Mouse (Mus musculus): ENCODE measurements around the gene Hint1.
"Not testable (repeated sequence)": the region's sequence is repeated elsewhere in the genome, so short reads cannot be mapped to it uniquely, and the experiment has no call there.

Hint1 gene

GRCm38 (mm10) chr11:54866119-54867048 is at the start of gene Hint1:
Gene Hint1, plus strand, starts transcription at chr11:54866383.
- DNase-seq (ENCODE audit: low read depth), result peak; percentile 96

- DNase-seq (ENCODE audit: low read depth), result no peak
These were observed 48.7 kb upstream of the Hint1 start for GRCm38 (mm10) chr11:54817449-54817848.

- no peak for DNase-seq (ENCODE audit: low read depth)
These were observed 46.7 kb upstream of the Hint1 start for GRCm38 (mm10) chr11:54819489-54819888.

- peak; percentile 36 for DNase-seq (ENCODE audit: low read depth)
These were observed 42.7 kb upstream of the Hint1 start for GRCm38 (mm10) chr11:54823467-54823866.

- DNase-seq (ENCODE audit: low read depth), result no peak
These were observed 40.4 kb upstream of the Hint1 start for GRCm38 (mm10) chr11:54825774-54826173.

- no peak for DNase-seq (ENCODE audit: low read depth)
These were observed 39.4 kb upstream of the Hint1 start for GRCm38 (mm10) chr11:54826819-54827218.

GRCm38 (mm10) chr11:54833833-54834232 is 32.4 kb upstream of the Hint1 start:
- no peak for DNase-seq (ENCODE audit: low read depth)

GRCm38 (mm10) chr11:54834596-54834995 is 31.6 kb upstream of the Hint1 start:
- DNase-seq (ENCODE audit: low read depth), result no peak

GRCm38 (mm10) chr11:54836106-54836505 is 30.1 kb upstream of the Hint1 start:
- no peak for DNase-seq (ENCODE audit: low read depth)

- no peak for DNase-seq (ENCODE audit: low read depth)
These were observed 26.5 kb upstream of the Hint1 start for GRCm38 (mm10) chr11:54839696-54840095.

GRCm38 (mm10) chr11:54840891-54841290 is 25.3 kb upstream of the Hint1 start:
- no peak for DNase-seq (ENCODE audit: low read depth)

- no peak for DNase-seq (ENCODE audit: low read depth)
These were observed 21.8 kb upstream of the Hint1 start for GRCm38 (mm10) chr11:54844424-54844823.

- DNase-seq (ENCODE audit: low read depth), result no peak
These were observed 21.2 kb upstream of the Hint1 start for GRCm38 (mm10) chr11:54844959-54845358.

- no peak for DNase-seq (ENCODE audit: low read depth)
These were observed 20.4 kb upstream of the Hint1 start for GRCm38 (mm10) chr11:54845470-54846442.

- DNase-seq (ENCODE audit: low read depth), result no peak
These were observed 16.0 kb upstream of the Hint1 start for GRCm38 (mm10) chr11:54849961-54850758.

GRCm38 (mm10) chr11:54851656-54852055 is 14.5 kb upstream of the Hint1 start:
- DNase-seq (ENCODE audit: low read depth), result no peak

GRCm38 (mm10) chr11:54858880-54859279 is 7.3 kb upstream of the Hint1 start:
- DNase-seq (ENCODE audit: low read depth), result not testable (repeated sequence)

GRCm38 (mm10) chr11:54859322-54860165 is 6.6 kb upstream of the Hint1 start:
- peak; percentile 77 for DNase-seq (ENCODE audit: low read depth)

GRCm38 (mm10) chr11:54860256-54861038 is 5.7 kb upstream of the Hint1 start, which contains the start of gene Lyrm7:
Gene Lyrm7, minus strand, starts transcription at chr11:54860916.
- peak; percentile 99 for DNase-seq (ENCODE audit: low read depth)
